Mouse (Mus musculus): ENCODE measurements at regions not wholly inside any gene's neighbourhood (a gene's known extent, or its start where the extent isn't known, plus 50 kb on each side); places are given as distances from the start of the nearest gene placed in this dataset.

- DNase-seq (ENCODE audit: low read depth, low spot score) = no peak
- in situ Hi-C loops (cut with MboI; ENCODE audit: low sequenced_read_pairs in 2 of 2, unreplicated experiment in 2 of 2) = no loop called here
- Histone ChIP-seq H3K9me3 (ENCODE audit: control insufficient read depth, insufficient read depth, low read depth, low read length) (no peaks in the 10 kb centered on the region), H3K4me1 (ENCODE audit: control insufficient read depth in 2 of 2, insufficient read depth in 2 of 2, low read length in 2 of 2, poor library complexity in 1 of 2) (no peaks in the 10 kb centered on the region), H3K9ac (ENCODE audit: insufficient read depth, low read depth, low read length, poor library complexity, severe bottlenecking) (no peak overlapping the region), H3K27ac (ENCODE audit: insufficient read depth, low read depth, low read length, poor library complexity, severe bottlenecking) (no peak overlapping the region), H3K4me3 (ENCODE audit: insufficient read depth in 1 of 2, low read depth in 1 of 2, low read length in 2 of 2, poor library complexity in 1 of 2, severe bottlenecking in 1 of 2) (no peak overlapping the region), H3K36me3 (ENCODE audit: control insufficient read depth, insufficient read depth, low read length, poor library complexity, severe bottlenecking) (no peaks in the 10 kb centered on the region)
- TF ChIP-seq HCFC1 (IDR thresholded peaks at IDR 0.05; ENCODE audit: borderline replicate concordance, insufficient read depth, low read length) (no peak), CHD2 (IDR thresholded peaks at IDR 0.05; ENCODE audit: low read depth, low read length) (no peak), ZNF384 (IDR thresholded peaks at IDR 0.05; ENCODE audit: low read depth, low read length) (no peak), MAFK (IDR thresholded peaks at IDR 0.05; ENCODE audit: insufficient read depth, low read depth, low read length) (no peak), ZC3H11A (IDR thresholded peaks at IDR 0.05; ENCODE audit: borderline replicate concordance, low read depth, low read length) (no peak)
Measured at GRCm38 (mm10) chr6:107797845-107798244, 267.0 kb upstream of the Setmar start.

DNA sequence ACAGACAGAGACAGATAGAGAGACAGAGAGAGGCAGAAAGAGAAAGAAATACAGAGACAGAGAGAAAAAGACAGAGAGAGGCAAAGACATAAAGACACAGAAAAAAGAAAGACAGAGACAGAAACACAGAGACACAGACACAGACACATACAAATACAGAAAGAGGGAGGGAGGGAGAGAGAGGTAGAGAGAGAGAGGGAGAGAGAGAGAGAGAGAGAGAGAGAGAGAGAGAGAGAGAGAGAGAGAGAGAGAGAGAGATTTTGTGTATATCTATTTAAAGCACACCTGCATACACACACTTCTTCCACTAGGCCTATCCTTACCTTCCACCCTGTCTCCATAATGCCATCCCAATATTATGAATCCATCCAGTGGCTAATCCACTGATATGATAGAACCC is 261.8 kb upstream of the Setmar start:
- no peak overlapping the region for H3K4me3 ChIP-seq (ENCODE audit: insufficient read depth in 1 of 2, low read depth in 1 of 2, low read length in 2 of 2, poor library complexity in 1 of 2, severe bottlenecking in 1 of 2)
- H3K9me3 ChIP-seq (ENCODE audit: control insufficient read depth, insufficient read depth, low read depth, low read length) = no peaks in the 10 kb centered on the region
- H3K9ac ChIP-seq (ENCODE audit: insufficient read depth, low read depth, low read length, poor library complexity, severe bottlenecking) = no peak overlapping the region
- no peaks in the 10 kb centered on the region for H3K4me1 ChIP-seq (ENCODE audit: control insufficient read depth in 2 of 2, insufficient read depth in 2 of 2, low read length in 2 of 2, poor library complexity in 1 of 2)
- no peaks in the 10 kb centered on the region for H3K36me3 ChIP-seq (ENCODE audit: control insufficient read depth, insufficient read depth, low read length, poor library complexity, severe bottlenecking)
- TF ChIP-seq ZNF384 (IDR thresholded peaks at IDR 0.05; ENCODE audit: low read depth, low read length) (no peak), MAFK (IDR thresholded peaks at IDR 0.05; ENCODE audit: insufficient read depth, low read depth, low read length) (no peak), CHD2 (IDR thresholded peaks at IDR 0.05; ENCODE audit: low read depth, low read length) (no peak), ZC3H11A (IDR thresholded peaks at IDR 0.05; ENCODE audit: borderline replicate concordance, low read depth, low read length) (no peak), HCFC1 (IDR thresholded peaks at IDR 0.05; ENCODE audit: borderline replicate concordance, insufficient read depth, low read length) (no peak)
- no peak overlapping the region for H3K27ac ChIP-seq (ENCODE audit: insufficient read depth, low read depth, low read length, poor library complexity, severe bottlenecking)
- in situ Hi-C loops (cut with MboI; ENCODE audit: low sequenced_read_pairs in 2 of 2, unreplicated experiment in 2 of 2) = no loop called here
- no peak for DNase-seq (ENCODE audit: low read depth, low spot score)
